ENCODE assay signal across 33 mouse cellular contexts in the genomic region with DNA sequence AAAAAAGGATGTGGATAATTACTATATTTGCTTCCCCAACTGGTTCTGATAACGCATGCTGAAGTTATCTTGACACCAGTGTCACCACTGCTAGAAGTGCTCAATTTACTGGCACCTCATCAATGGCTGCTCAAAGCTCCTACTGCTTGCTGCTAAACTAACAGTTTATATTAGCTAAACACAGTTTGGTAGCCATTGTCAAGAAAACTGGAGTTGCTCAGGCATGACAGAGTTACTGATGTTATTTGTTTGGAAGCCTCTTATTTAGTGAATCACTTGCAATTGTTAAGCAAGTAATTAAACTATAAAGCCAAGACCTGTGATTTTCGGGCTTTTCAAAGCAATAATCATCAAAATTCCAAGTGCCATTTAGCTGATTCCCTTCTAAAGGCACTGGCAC.
A peak's percentile ranks its signal among the peaks of the same experiment; 100 is the strongest.
DNase-seq lines count a peak whose midpoint lies in the region; ATAC-seq and TF ChIP-seq lines count a peak whose summit lies in the region.
"Had no signal": no experiment of that assay in that cellular context is flagged by ENCODE, and none has a peak within 500 bp of the region (broad histone marks: within the 10 kb centered on the region; RNA-seq: fewer than 3 reads in every experiment).

No protein-coding gene starts in this region.

- no peaks in the 10 kb centered on the region for H3K36me3 ChIP-seq in forebrain, embryonic 13.5 days (ENCODE audit: poor library complexity, severe bottlenecking)
- H3K36me3 ChIP-seq in forebrain, embryonic 12.5 days (replicated peaks), result no peaks in the 10 kb centered on the region
- H3K36me3 ChIP-seq in lung, embryonic 14.5 days (ENCODE audit: insufficient read depth), result no peaks in the 10 kb centered on the region
- H3K36me3 ChIP-seq: hindbrain, embryonic 13.5 days; kidney, embryonic 15.5 days; limb, embryonic 12.5 days; liver, embryonic 12.5 days; midbrain, embryonic 10.5 days had no signal

- no peak overlapping the region for H3K9ac ChIP-seq in forebrain, embryonic 13.5 days
- H3K9ac ChIP-seq in forebrain, embryonic 12.5 days, result no peak overlapping the region
- H3K9ac ChIP-seq in lung, embryonic 14.5 days, result no peak overlapping the region
- H3K9ac ChIP-seq: hindbrain, embryonic 13.5 days; kidney, embryonic 15.5 days; limb, embryonic 12.5 days; liver, embryonic 12.5 days; liver, postnatal 0 days had no signal

- no peak overlapping the region for H3K4me2 ChIP-seq in forebrain, embryonic 13.5 days
- no peak overlapping the region for H3K4me2 ChIP-seq in forebrain, embryonic 12.5 days
- no peak overlapping the region for H3K4me2 ChIP-seq in lung, embryonic 14.5 days
- H3K4me2 ChIP-seq: heart, embryonic 11.5 days; hindbrain, embryonic 13.5 days; kidney, embryonic 15.5 days; limb, embryonic 12.5 days; liver, embryonic 12.5 days had no signal

- H3K4me3 ChIP-seq in forebrain, embryonic 13.5 days, result no peak overlapping the region
- no peak overlapping the region for H3K4me3 ChIP-seq in forebrain, embryonic 12.5 days (replicated peaks)
- no peak overlapping the region for H3K4me3 ChIP-seq in lung, embryonic 14.5 days (ENCODE audit: low read depth, low read length)
- H3K4me3 ChIP-seq: gastrocnemius, adult 2 months; hindbrain, embryonic 13.5 days; kidney, embryonic 15.5 days; layer of hippocampus, adult 2 months; left cerebral cortex, adult 2 months; limb, embryonic 12.5 days; liver, embryonic 12.5 days; midbrain, embryonic 10.5 days had no signal

- TF ChIP-seq CTCF in lung, embryonic 14.5 days (IDR thresholded peaks at IDR 0.05; ENCODE audit: low read depth), result no peak

- ATAC-seq in forebrain, embryonic 13.5 days, result peak; percentile 55; the same call in 1 of the 2 replicates
- no peak for ATAC-seq in forebrain, embryonic 12.5 days (ENCODE audit: low FRiP score)
- ATAC-seq in lung, embryonic 14.5 days (ENCODE audit: insufficient read depth), result no peak
- ATAC-seq: liver, embryonic 12.5 days; liver, postnatal 0 days; midbrain, embryonic 16.5 days had no signal

- no peak overlapping the region for H3K27ac ChIP-seq in forebrain, embryonic 13.5 days
- H3K27ac ChIP-seq in forebrain, embryonic 12.5 days, result no peak overlapping the region
- no peak overlapping the region for H3K27ac ChIP-seq in lung, embryonic 14.5 days (ENCODE audit: low read depth)
- H3K27ac ChIP-seq: gastrocnemius, adult 2 months; hindbrain, embryonic 13.5 days; kidney, embryonic 15.5 days; layer of hippocampus, adult 2 months; left cerebral cortex, adult 2 months; limb, embryonic 12.5 days; liver, embryonic 12.5 days; midbrain, embryonic 10.5 days; stomach, postnatal 0 days had no signal

- H3K27me3 ChIP-seq in forebrain, embryonic 13.5 days, result peaks cover 17% of the 10 kb centered on the region
- peaks cover 27% of the 10 kb centered on the region for H3K27me3 ChIP-seq in forebrain, embryonic 12.5 days
- no peaks in the 10 kb centered on the region for H3K27me3 ChIP-seq in lung, embryonic 14.5 days (ENCODE audit: insufficient read depth, low read length)
- H3K27me3 ChIP-seq: CH12.LX; hindbrain, embryonic 13.5 days; kidney, embryonic 15.5 days; liver, embryonic 12.5 days had no signal

- WGBS in forebrain, embryonic 13.5 days, result 5% methylated on average over 2 of the region's 2 CpGs
- WGBS in forebrain, embryonic 12.5 days, result 8% methylated on average over 2 of the region's 2 CpGs
- 36% methylated on average over 2 of the region's 2 CpGs for WGBS in lung, embryonic 14.5 days

- DNase-seq in lung, embryonic 14.5 days, result peak; percentile 57
- no peak for DNase-seq in lung, postnatal 25 days (ENCODE audit: low spot score)
- DNase-seq in NIH3T3 (ENCODE audit: low read depth), result peak; percentile 26
- peak; percentile 46 for DNase-seq in retina, embryonic 14.5 days (ENCODE audit: low spot score)
- DNase-seq in adrenal gland, postnatal 4 days (ENCODE audit: low spot score in 2 of 2), result no peak
- no peak for DNase-seq in heart, postnatal 4 days
- DNase-seq: adrenal gland, postnatal 14 days; cerebellum, adult 2 months; cerebellum, postnatal 14 days; gastrocnemius, adult 2 months; gastrocnemius, postnatal 36 days; heart, adult 18-20 months; heart, postnatal 36 days; kidney, adult 11 months; kidney, postnatal 25 days; liver, postnatal 0 days; lung, postnatal 10 days; right cerebral cortex, adult 18-20 months; thymus, adult 18-20 months; thymus, postnatal 36 days had no signal

- no peaks in the 10 kb centered on the region for H3K9me3 ChIP-seq in forebrain, embryonic 13.5 days (replicated peaks)
- H3K9me3 ChIP-seq in forebrain, embryonic 12.5 days, result no peaks in the 10 kb centered on the region
- no peaks in the 10 kb centered on the region for H3K9me3 ChIP-seq in lung, embryonic 14.5 days (ENCODE audit: low read depth, low read length)
- H3K9me3 ChIP-seq: hindbrain, embryonic 13.5 days; kidney, embryonic 15.5 days; limb, embryonic 12.5 days; liver, embryonic 12.5 days; midbrain, embryonic 10.5 days had no signal

- H3K4me1 ChIP-seq in forebrain, embryonic 13.5 days, result peaks cover 15% of the 10 kb centered on the region
- peaks cover 7% of the 10 kb centered on the region for H3K4me1 ChIP-seq in forebrain, embryonic 12.5 days
- H3K4me1 ChIP-seq in lung, embryonic 14.5 days (ENCODE audit: insufficient read depth), result peaks cover 4% of the 10 kb centered on the region; the same call in 1 of the 2 replicates

Comparison
In these comparisons a context has a peak if more than half of its experiments do, and no peak if none do; other contexts are left out.
1. DNase-seq: peak in lung, embryonic 14.5 days (single experiment), NIH3T3 (single experiment) and retina, embryonic 14.5 days (single experiment); none in lung, postnatal 25 days (single experiment), adrenal gland, postnatal 4 days (0 of 2) and heart, postnatal 4 days (single experiment).